Mouse (Mus musculus) heart, embryonic 12.5 days (tissue): Measurements from ENCODE around the gene Olfr455. TPM values are rescaled to one million over a fixed set of nuclear protein-coding genes. Genes with fewer than 3 reads are reported as not detected.

ENCODE experiments used
- ATAC-seq: fragments of 200-750 bp; cut with Nextera tagmentation; 2 replicates; pipeline ENCODE4 v1.8.0; 2017; ENCODE audit warnings: moderate TSS enrichment, moderate library complexity; ENCODE audit not compliant: insufficient number of reproducible peaks, low FRiP score
- H3K27ac ChIP-seq: fragments of 300-500 bp; sonication (generic); 2 replicates; pipeline ENCODE4 v1.5.1; 2016; ENCODE audit warnings: mild to moderate bottlenecking, moderate library complexity; ENCODE audit not compliant: poor library complexity, severe bottlenecking
- H3K27me3 ChIP-seq: fragments of 300-500 bp; sonication (generic); replicated peaks from 2 replicates; pipeline ENCODE4 v1.6.1; 2016; ENCODE audit warnings: mild to moderate bottlenecking, moderate library complexity
- H3K36me3 ChIP-seq: fragments of 300-500 bp; sonication (generic); 2 replicates; pipeline ENCODE4 v1.6.1; 2016; ENCODE audit warnings: mild to moderate bottlenecking, moderate library complexity
- H3K4me1 ChIP-seq: fragments of 300-500 bp; sonication (generic); replicated peaks from 2 replicates; pipeline ENCODE4 v1.6.1; 2016; ENCODE audit warnings: mild to moderate bottlenecking
- H3K4me2 ChIP-seq: fragments of 300-500 bp; sonication (generic); 2 replicates; pipeline ENCODE4 v1.6.1; 2016; ENCODE audit warnings: mild to moderate bottlenecking, moderate library complexity
- H3K4me3 ChIP-seq: fragments of 300-500 bp; sonication (generic); 2 replicates; pipeline ENCODE4 v1.5.1; 2016; ENCODE audit warnings: mild to moderate bottlenecking
- H3K9ac ChIP-seq: fragments of 300-500 bp; sonication (generic); 2 replicates; pipeline ENCODE4 v1.6.1; 2016; ENCODE audit warnings: mild to moderate bottlenecking, moderate library complexity
- H3K9me3 ChIP-seq: fragments of 300-500 bp; sonication (generic); replicated peaks from 2 replicates; pipeline ENCODE4 v1.6.1; 2016; ENCODE audit warnings: mild to moderate bottlenecking, moderate library complexity
- WGBS: fragments of 180-500 bp; shearing (Covaris S2); methylation state at CpG from one replicate; pipeline ENCODE4 v1.1.7; 2016; 5-methylcytosine and 5-hydroxymethylcytosine counted together
- polyA plus RNA-seq: library from polyadenylated mRNA; unstranded; fragments of >200 nt; fragmentation: Nextera tagmentation; extraction: Ambion mirVana; gene quantifications from 2 replicates; pipeline ENCODE4 v1.2.1, GENCODE M21; 2016

Gene Olfr455
- not detected in 2 replicates for polyA plus RNA-seq

DNA sequence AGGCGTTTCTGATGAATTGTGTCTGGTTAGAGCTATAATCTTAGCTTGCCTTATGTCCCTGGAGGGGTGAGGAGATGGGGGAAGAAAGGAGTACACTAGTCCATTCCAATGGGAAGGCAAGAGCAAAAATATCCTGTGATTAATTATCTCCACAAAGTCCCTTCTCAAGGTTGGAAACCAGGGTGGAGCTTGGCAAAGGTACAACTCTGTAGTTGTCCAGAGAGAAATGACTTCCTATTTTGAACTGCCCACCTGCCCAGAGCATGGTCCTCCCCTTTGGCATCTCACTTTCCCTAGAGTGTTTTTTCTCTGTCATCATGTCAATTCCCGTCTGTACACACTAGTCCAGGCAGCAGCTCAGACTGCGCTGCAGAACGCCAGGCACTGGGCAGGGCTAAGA is at the start of gene Olfr455:
TSS of gene Olfr455 (minus strand) at position 127 of the 400 bp plus-strand sequence.
- 69% methylated on average over 4 of the region's 4 CpGs for WGBS
- Histone ChIP-seq H3K27me3 (no peaks in the 10 kb centered on the region), H3K4me2 (no peak within 1 kb of the TSS), H3K4me3 (no peak within 1 kb of the TSS), H3K9me3 (no peaks in the 10 kb centered on the region), H3K27ac (no peak within 1 kb of the TSS), H3K4me1 (peaks cover 6% of the 10 kb centered on the region), H3K36me3 (no peaks in the 10 kb centered on the region), H3K9ac (no peak within 1 kb of the TSS)
- ATAC-seq: no peak

GRCm38 (mm10) chr6:42593138-42593882 is 45.9 kb upstream of the Olfr455 start:
- WGBS: 70% methylated on average over 17 of the region's 17 CpGs
- Histone ChIP-seq H3K4me3 (no peak overlapping the region), H3K9me3 (no peaks in the 10 kb centered on the region), H3K27ac (no peak overlapping the region), H3K4me2 (no peak overlapping the region), H3K9ac (no peak overlapping the region), H3K4me1 (no peaks in the 10 kb centered on the region), H3K36me3 (no peaks in the 10 kb centered on the region), H3K27me3 (no peaks in the 10 kb centered on the region; the same call in 1 of the 2 replicates)
- no peak for ATAC-seq

DNA sequence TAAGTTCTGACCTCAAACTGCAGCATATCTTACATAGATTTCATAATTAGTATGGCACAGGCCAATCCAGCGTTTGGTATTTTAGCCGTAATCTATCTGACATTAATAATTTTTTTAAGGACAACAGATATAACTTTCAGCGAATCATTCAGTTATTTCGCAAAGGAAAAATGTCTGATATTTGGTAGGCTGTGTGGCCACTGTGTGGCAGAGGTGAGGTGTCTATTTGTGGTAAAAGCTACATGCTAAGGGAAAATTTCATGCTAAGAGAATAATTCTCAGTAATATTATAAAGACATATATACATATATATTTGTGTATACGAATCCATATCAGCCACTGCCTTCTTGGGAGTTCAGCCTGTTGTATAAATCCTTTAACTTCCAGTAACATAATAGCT is 39.2 kb upstream of the Olfr455 start:
- H3K27me3 ChIP-seq: no peaks in the 10 kb centered on the region; the same call in 1 of the 2 replicates
- no peak overlapping the region for H3K4me2 ChIP-seq
- H3K4me3 ChIP-seq: no peak overlapping the region
- WGBS: 70% methylated on average over 5 of the region's 5 CpGs
- H3K36me3 ChIP-seq: no peaks in the 10 kb centered on the region
- H3K27ac ChIP-seq: no peak overlapping the region
- H3K4me1 ChIP-seq: 0 out of 2 replicates have a peak, but pooled peaks cover 3% of the 10 kb centered on the region
- no peak overlapping the region for H3K9ac ChIP-seq
- no peak for ATAC-seq
- no peaks in the 10 kb centered on the region for H3K9me3 ChIP-seq

GRCm38 (mm10) chr6:42583488-42583872 is 36.1 kb upstream of the Olfr455 start:
- no peak for ATAC-seq

DNA sequence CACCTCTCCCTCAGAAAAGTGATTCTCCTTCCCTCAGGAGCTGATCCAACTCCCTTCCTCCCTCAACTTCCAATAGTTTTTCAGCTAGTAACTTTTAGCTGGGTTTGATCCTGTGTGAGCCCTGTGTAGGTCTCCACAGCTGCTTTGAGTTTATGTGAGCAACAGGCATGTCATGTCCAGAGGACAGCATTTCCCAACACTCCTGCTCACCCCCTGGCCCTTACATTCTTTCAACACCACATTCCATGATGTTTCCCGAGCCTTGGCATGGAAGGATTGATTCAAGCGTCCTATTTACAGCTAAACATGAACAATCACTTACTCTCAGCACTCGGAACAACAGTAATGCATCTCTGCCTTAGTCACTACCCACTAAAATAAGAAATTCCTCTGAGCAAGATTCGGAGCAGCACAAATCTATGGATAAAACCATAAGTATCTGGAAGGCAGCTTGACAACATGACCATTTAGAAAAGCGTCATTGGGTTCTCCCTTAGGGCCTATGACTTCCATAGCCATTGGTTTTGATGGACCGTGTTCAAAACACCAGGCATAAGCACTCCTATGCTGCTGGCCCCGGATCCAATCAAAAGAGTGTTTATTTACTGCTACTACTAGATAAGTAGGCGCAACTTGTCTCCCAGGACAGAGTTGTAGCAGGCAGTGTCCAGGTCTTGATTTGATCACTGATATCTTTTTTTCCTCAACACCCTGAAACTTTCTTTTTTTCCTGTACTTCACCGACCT is 35.5 kb upstream of the Olfr455 start:
- no peaks in the 10 kb centered on the region for H3K27me3 ChIP-seq
- H3K36me3 ChIP-seq: no peaks in the 10 kb centered on the region
- 0 out of 2 replicates have a peak, but pooled peaks cover 3% of the 10 kb centered on the region for H3K4me1 ChIP-seq
- H3K9me3 ChIP-seq: no peaks in the 10 kb centered on the region
- H3K4me2 ChIP-seq: peak overlapping the region; percentile 42
- 45% methylated on average over 9 of the region's 9 CpGs for WGBS
- no peak overlapping the region for H3K27ac ChIP-seq
- H3K4me3 ChIP-seq: peak overlapping the region; percentile 11; the same call in 1 of the 2 replicates
- ATAC-seq: no peak
- no peak overlapping the region for H3K9ac ChIP-seq

More at GRCm38 (mm10) chr6:42583488-42583872, 36.1 kb upstream of the Olfr455 start:
- Histone ChIP-seq H3K36me3 (no peaks in the 10 kb centered on the region), H3K4me1 (0 out of 2 replicates have a peak, but pooled peaks cover 3% of the 10 kb centered on the region), H3K9ac (no peak overlapping the region), H3K9me3 (no peaks in the 10 kb centered on the region), H3K4me2 (peak overlapping the region; percentile 42), H3K4me3 (peak overlapping the region; percentile 11; the same call in 1 of the 2 replicates), H3K27ac (no peak overlapping the region), H3K27me3 (no peaks in the 10 kb centered on the region)
- WGBS: under 1% methylated on average over 7 of the region's 7 CpGs

DNA sequence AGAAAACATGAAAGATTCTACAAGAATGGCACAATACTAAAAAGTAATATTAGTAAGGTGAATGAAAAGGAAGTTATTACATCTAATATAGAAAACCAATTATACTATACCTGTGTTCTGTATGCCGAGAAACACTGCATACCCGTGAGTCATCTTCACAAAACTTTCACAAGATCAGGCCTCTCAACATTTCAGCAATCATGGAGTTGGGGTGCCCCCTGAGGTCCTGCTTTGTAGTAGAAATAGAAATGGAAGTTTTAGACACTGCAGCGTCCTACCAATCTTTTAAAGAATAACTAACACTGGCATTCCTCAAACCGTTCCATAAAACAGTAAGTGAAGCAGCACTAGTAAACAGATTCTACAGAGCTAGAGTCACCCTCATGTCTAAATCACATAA is 31.3 kb upstream of the Olfr455 start:
- Histone ChIP-seq H3K27ac (no peak overlapping the region), H3K36me3 (no peaks in the 10 kb centered on the region), H3K9me3 (no peaks in the 10 kb centered on the region), H3K4me1 (0 out of 2 replicates have a peak, but pooled peaks cover 3% of the 10 kb centered on the region), H3K4me3 (no peak overlapping the region), H3K4me2 (no peak overlapping the region), H3K27me3 (no peaks in the 10 kb centered on the region), H3K9ac (no peak overlapping the region)
- 71% methylated on average over 4 of the region's 4 CpGs for WGBS
- ATAC-seq: no peak

DNA sequence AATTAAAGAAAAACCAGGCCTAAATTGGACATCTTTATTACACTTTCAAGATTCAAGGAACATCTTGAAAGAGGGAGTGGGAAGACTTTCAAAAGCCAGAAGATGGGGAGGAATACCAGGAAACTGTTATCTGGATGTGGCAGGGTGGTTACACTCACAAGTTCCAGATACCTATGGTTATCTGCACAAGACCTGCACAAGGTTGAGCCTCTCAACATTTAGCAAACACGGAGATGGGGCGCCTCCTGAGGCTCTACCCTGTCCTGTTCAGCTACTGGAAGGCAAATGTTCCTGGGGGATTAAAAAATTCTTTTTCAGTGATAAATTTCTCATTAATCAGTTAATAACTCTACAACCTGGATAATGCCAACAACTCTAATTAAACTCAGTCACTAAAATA is 30.0 kb upstream of the Olfr455 start:
- no peak overlapping the region for H3K27ac ChIP-seq
- no peak overlapping the region for H3K4me2 ChIP-seq
- 70% methylated on average over 2 of the region's 2 CpGs for whole genome bisulfite sequencing
- ATAC-seq: no peak
- no peaks in the 10 kb centered on the region for H3K4me1 ChIP-seq
- no peak overlapping the region for H3K9ac ChIP-seq
- no peaks in the 10 kb centered on the region for H3K9me3 ChIP-seq
- no peak overlapping the region for H3K4me3 ChIP-seq
- no peaks in the 10 kb centered on the region for H3K36me3 ChIP-seq
- no peaks in the 10 kb centered on the region for H3K27me3 ChIP-seq

GRCm38 (mm10) chr6:42568205-42568604 is 20.8 kb upstream of the Olfr455 start:
- Histone ChIP-seq H3K4me1 (no peaks in the 10 kb centered on the region), H3K27me3 (no peaks in the 10 kb centered on the region), H3K27ac (no peak overlapping the region), H3K9ac (no peak overlapping the region), H3K4me3 (no peak overlapping the region), H3K4me2 (no peak overlapping the region), H3K36me3 (no peaks in the 10 kb centered on the region), H3K9me3 (no peaks in the 10 kb centered on the region)
- 65% methylated on average over 2 of the region's 2 CpGs for WGBS
- no peak for ATAC-seq

GRCm38 (mm10) chr6:42566076-42566598 is 18.8 kb upstream of the Olfr455 start:
- Histone ChIP-seq H3K4me3 (no peak overlapping the region), H3K27ac (no peak overlapping the region), H3K9me3 (no peaks in the 10 kb centered on the region), H3K9ac (no peak overlapping the region), H3K4me2 (no peak overlapping the region), H3K4me1 (peaks cover 3% of the 10 kb centered on the region), H3K27me3 (no peaks in the 10 kb centered on the region), H3K36me3 (no peaks in the 10 kb centered on the region)
- 75% methylated on average over 2 of the region's 2 CpGs for WGBS
- no peak for ATAC-seq

- Histone ChIP-seq H3K4me1 (peaks cover 24% of the 10 kb centered on the region), H3K9me3 (no peaks in the 10 kb centered on the region)
Measured at GRCm38 (mm10) chr6:42562280-42562679, 14.9 kb upstream of the Olfr455 start.

DNA sequence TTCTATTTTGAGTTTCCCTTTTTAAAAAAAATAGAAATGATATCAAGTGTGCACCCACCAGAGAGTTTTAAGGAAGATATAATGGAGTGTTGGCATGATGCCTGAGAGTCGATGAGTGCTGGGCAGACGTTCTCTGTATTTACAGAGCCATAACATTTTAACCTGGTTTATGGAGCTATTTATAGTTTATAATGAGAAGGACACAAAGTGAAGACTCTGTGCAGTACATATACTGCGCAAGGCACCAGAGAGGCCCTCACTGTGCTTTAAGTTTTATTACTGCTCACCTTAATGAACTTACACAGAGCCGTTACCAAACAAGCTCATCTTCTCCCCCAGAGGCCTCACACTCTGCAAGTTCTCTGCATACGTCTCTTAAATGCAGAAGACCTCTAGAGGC is 13.5 kb upstream of the Olfr455 start:
- peak overlapping the region; percentile 33; the same call in 1 of the 2 replicates for H3K27ac ChIP-seq

More at GRCm38 (mm10) chr6:42562280-42562679, 14.9 kb upstream of the Olfr455 start:
- Histone ChIP-seq H3K4me3 (no peak overlapping the region), H3K36me3 (no peaks in the 10 kb centered on the region), H3K27me3 (no peaks in the 10 kb centered on the region), H3K27ac (no peak overlapping the region), H3K4me2 (no peak overlapping the region), H3K9ac (no peak overlapping the region)
- 0 out of 2 replicates have a peak, but pooled peaks have one; percentile 55 for ATAC-seq
- 40% methylated on average over 2 of the region's 2 CpGs for WGBS

More for the DNA sequence above, 13.5 kb upstream of the Olfr455 start:
- WGBS: 51% methylated on average over 5 of the region's 5 CpGs
- Histone ChIP-seq H3K4me2 (no peak overlapping the region), H3K36me3 (no peaks in the 10 kb centered on the region), H3K4me1 (peaks cover 24% of the 10 kb centered on the region), H3K9ac (no peak overlapping the region), H3K9me3 (no peaks in the 10 kb centered on the region), H3K27me3 (no peaks in the 10 kb centered on the region), H3K4me3 (no peak overlapping the region)
- ATAC-seq: no peak
